Mouse (Mus musculus) hindbrain, postnatal 0 days (tissue): ENCODE data around the gene Siah2. TPM values are rescaled to one million over a fixed set of nuclear protein-coding genes. Genes with fewer than 3 reads are reported as not detected.

Source experiments
- ATAC-seq: fragments of 200-750 bp; cut with Nextera tagmentation; 2 replicates; pipeline ENCODE4 v1.8.0; 2017; ENCODE audit warnings: mild to moderate bottlenecking, moderate TSS enrichment, moderate library complexity
- DNase-seq: peaks from one replicate; pipeline ENCODE4 v3.0.0-alpha.2; 2015; ENCODE audit warnings: low spot score
- H3K27ac ChIP-seq: fragments of 300-500 bp; sonication (generic); 2 replicates; pipeline ENCODE4 v1.5.1; 2014; ENCODE audit warnings: mild to moderate bottlenecking
- H3K27me3 ChIP-seq: fragments of 300-500 bp; sonication (generic); 2 replicates; pipeline ENCODE4 v1.6.1; 2014; ENCODE audit warnings: low read length, mixed read lengths; ENCODE audit not compliant: insufficient read depth
- H3K36me3 ChIP-seq: fragments of 300-500 bp; sonication (generic); 2 replicates; pipeline ENCODE4 v1.6.1; 2014; ENCODE audit warnings: low read length, mixed read lengths; ENCODE audit not compliant: insufficient read depth
- H3K4me1 ChIP-seq: fragments of 300-500 bp; sonication (generic); 2 replicates; pipeline ENCODE4 v1.6.1; 2014; ENCODE audit warnings: antibody characterized with exemption, low read length, mixed read lengths; ENCODE audit not compliant: insufficient read depth
- H3K4me2 ChIP-seq: fragments of 300-500 bp; sonication (generic); 2 replicates; pipeline ENCODE4 v1.6.1; 2014; ENCODE audit warnings: low read depth, mild to moderate bottlenecking, low read length, moderate library complexity, mixed read lengths
- H3K4me3 ChIP-seq: fragments of 300-500 bp; sonication (generic); 2 replicates; pipeline ENCODE4 v1.5.1; 2014; ENCODE audit warnings: low read length
- H3K9ac ChIP-seq: fragments of 300-500 bp; sonication (generic); replicated peaks from 2 replicates; pipeline ENCODE4 v1.6.1; 2014; ENCODE audit warnings: mild to moderate bottlenecking, low read length, moderate library complexity, mixed read lengths
- H3K9me3 ChIP-seq: fragments of 300-500 bp; sonication (generic); 2 replicates; pipeline ENCODE4 v1.6.1; 2016; ENCODE audit warnings: low read length, mixed read lengths
- CTCF ChIP-seq: IDR thresholded peaks from 2 replicates; pipeline ENCODE4 v1.5.1; 2016; ENCODE audit warnings: antibody characterized with exemption, control low read depth, low read depth
- WGBS: fragments of 180-500 bp; shearing (Covaris S2); extraction: QIAGEN DNeasy Blood & Tissue Kit; methylation state at CpG from one replicate; pipeline ENCODE4 v1.1.7; 2014; 5-methylcytosine and 5-hydroxymethylcytosine counted together
- polyA plus RNA-seq: library from polyadenylated mRNA; unstranded; fragments of >200 nt; fragmentation: Nextera tagmentation; extraction: Ambion mirVana; gene quantifications from 2 replicates; pipeline ENCODE4 v1.2.1, GENCODE M21; 2015
- total RNA-seq: library from RNA; depleted of rRNA; stranded (reverse); fragments of >200 nt; gene quantifications from 2 replicates; pipeline ENCODE4 v1.2.3, GENCODE M21; 2014

Gene Siah2
- total and polyA plus RNA-seq, 2 experiments from 2014 or later = 13.4 to 22.5 TPM

- no peak overlapping the region for H3K9ac ChIP-seq
- DNase-seq (no peak), ATAC-seq (no peak)
- no peak overlapping the region for H3K27ac ChIP-seq
- no peak overlapping the region for H3K4me3 ChIP-seq
- TF ChIP-seq CTCF = no peak
- no peaks in the 10 kb centered on the region for H3K4me1 ChIP-seq
- peaks cover 4% of the 10 kb centered on the region; the same call in 1 of the 2 replicates for H3K9me3 ChIP-seq
- 88% methylated on average over 2 of the region's 2 CpGs for WGBS
- no peaks in the 10 kb centered on the region for H3K36me3 ChIP-seq
- H3K27me3 ChIP-seq = no peaks in the 10 kb centered on the region
- no peak overlapping the region for H3K4me2 ChIP-seq
Measured at GRCm38 (mm10) chr3:58714034-58714433, 21.8 kb upstream of the Siah2 start.

GRCm38 (mm10) chr3:58713191-58713590 is 21.0 kb upstream of the Siah2 start:
- Histone ChIP-seq H3K9me3 (peaks cover 4% of the 10 kb centered on the region; the same call in 1 of the 2 replicates), H3K4me3 (no peak overlapping the region), H3K4me1 (no peaks in the 10 kb centered on the region), H3K27me3 (no peaks in the 10 kb centered on the region), H3K9ac (no peak overlapping the region), H3K27ac (no peak overlapping the region), H3K36me3 (no peaks in the 10 kb centered on the region), H3K4me2 (no peak overlapping the region)
- 91% methylated on average over 4 of the region's 4 CpGs for WGBS
- ATAC-seq = no peak
- no peak for TF ChIP-seq CTCF
- no peak for DNase-seq

- no peak for DNase-seq
Measured at GRCm38 (mm10) chr3:58704547-58704946, 12.3 kb upstream of the Siah2 start.

GRCm38 (mm10) chr3:58703748-58704147 is 11.5 kb upstream of the Siah2 start:
- Histone ChIP-seq H3K27me3 (no peaks in the 10 kb centered on the region), H3K9me3 (no peaks in the 10 kb centered on the region), H3K4me1 (no peaks in the 10 kb centered on the region), H3K36me3 (no peaks in the 10 kb centered on the region), H3K27ac (no peak overlapping the region), H3K4me2 (no peak overlapping the region), H3K9ac (no peak overlapping the region), H3K4me3 (no peak overlapping the region)
- WGBS = 84% methylated on average over 9 of the region's 9 CpGs
- no peak for ATAC-seq
- no peak for TF ChIP-seq CTCF
- no peak for DNase-seq

More at GRCm38 (mm10) chr3:58704547-58704946, 12.3 kb upstream of the Siah2 start:
- no peaks in the 10 kb centered on the region for H3K27me3 ChIP-seq
- ATAC-seq = no peak
- H3K4me3 ChIP-seq = no peak overlapping the region
- no peaks in the 10 kb centered on the region for H3K9me3 ChIP-seq
- peak; percentile 47 for TF ChIP-seq CTCF
- no peaks in the 10 kb centered on the region for H3K36me3 ChIP-seq
- 71% methylated on average over 4 of the region's 4 CpGs for WGBS
- H3K27ac ChIP-seq = no peak overlapping the region
- no peak overlapping the region for H3K9ac ChIP-seq
- H3K4me2 ChIP-seq = no peak overlapping the region
- H3K4me1 ChIP-seq = no peaks in the 10 kb centered on the region

- Histone ChIP-seq H3K4me3 (no peak overlapping the region), H3K9ac (no peak overlapping the region), H3K27ac (no peak overlapping the region), H3K4me2 (no peak overlapping the region), H3K9me3 (no peaks in the 10 kb centered on the region), H3K27me3 (no peaks in the 10 kb centered on the region), H3K36me3 (no peaks in the 10 kb centered on the region), H3K4me1 (no peaks in the 10 kb centered on the region)
- DNase-seq (no peak), ATAC-seq (no peak)
- no peak for TF ChIP-seq CTCF
- 97% methylated on average over 1 of the region's 1 CpGs for whole genome bisulfite sequencing
Measured at GRCm38 (mm10) chr3:58702329-58702728, 10.1 kb upstream of the Siah2 start.

- no peaks in the 10 kb centered on the region for H3K4me1 ChIP-seq
- no peak for TF ChIP-seq CTCF
- H3K4me2 ChIP-seq = no peak overlapping the region
- H3K4me3 ChIP-seq = no peak overlapping the region
- no peaks in the 10 kb centered on the region for H3K36me3 ChIP-seq
- no peak for DNase-seq
- H3K27me3 ChIP-seq = no peaks in the 10 kb centered on the region
- ATAC-seq = no peak
- H3K27ac ChIP-seq = no peak overlapping the region
- H3K9me3 ChIP-seq = no peaks in the 10 kb centered on the region
- WGBS = 100% methylated on average over 1 of the region's 1 CpGs
- H3K9ac ChIP-seq = no peak overlapping the region
Measured at GRCm38 (mm10) chr3:58701441-58701840, 9.2 kb upstream of the Siah2 start.

- H3K36me3 ChIP-seq = no peaks in the 10 kb centered on the region
- ATAC-seq = no peak
- no peak overlapping the region for H3K4me3 ChIP-seq
- H3K9me3 ChIP-seq = no peaks in the 10 kb centered on the region
- no peak overlapping the region for H3K27ac ChIP-seq
- TF ChIP-seq CTCF = no peak
- H3K4me2 ChIP-seq = no peak overlapping the region
- no peaks in the 10 kb centered on the region for H3K27me3 ChIP-seq
- WGBS = 90% methylated on average over 4 of the region's 4 CpGs
- DNase-seq = no peak
- H3K4me1 ChIP-seq = no peaks in the 10 kb centered on the region
- no peak overlapping the region for H3K9ac ChIP-seq
Measured at GRCm38 (mm10) chr3:58697926-58698325, 5.7 kb upstream of the Siah2 start.
